Mouse (Mus musculus) cerebellum, adult 2 months (tissue): ENCODE data around the gene Ddrgk1.

Experiments used
- CTCF ChIP-seq: fragments of 200-500 bp; IDR thresholded peaks from 2 replicates; pipeline ENCODE4 v1.5.1; 2011; ENCODE audit warnings: low read depth, mild to moderate bottlenecking, control low read depth, low read length, moderate library complexity, borderline replicate concordance; ENCODE audit not compliant: insufficient read depth
- POLR2A ChIP-seq: fragments of 200-500 bp; IDR thresholded peaks from 2 replicates; pipeline ENCODE4 v1.6.1; 2011; ENCODE audit warnings: low read length, control low read depth, borderline replicate concordance; ENCODE audit not compliant: insufficient read depth

DNA sequence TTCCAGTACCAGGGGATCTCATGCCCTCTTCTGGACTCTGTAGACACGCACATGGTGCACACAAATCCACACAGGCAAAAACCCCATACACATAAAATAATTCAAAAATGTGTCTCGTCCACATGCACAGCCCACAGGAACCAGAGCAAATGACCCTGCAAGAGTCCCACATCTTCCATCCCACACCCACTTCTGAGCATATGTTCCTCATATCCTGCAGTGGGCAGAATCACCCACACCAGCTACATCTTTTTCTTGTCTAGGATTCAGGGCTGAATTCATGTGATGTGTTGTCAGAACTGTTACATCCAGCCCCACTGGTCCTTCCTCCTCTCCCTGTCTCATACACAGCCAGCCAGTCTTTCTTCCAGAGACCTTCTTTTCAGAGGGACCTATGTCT, 11.2 kb downstream of the Ddrgk1 start:
- TF ChIP-seq POLR2A (no peak), CTCF (no peak)
